Mouse (Mus musculus): ENCODE data around the gene Tmprss15.

DNA sequence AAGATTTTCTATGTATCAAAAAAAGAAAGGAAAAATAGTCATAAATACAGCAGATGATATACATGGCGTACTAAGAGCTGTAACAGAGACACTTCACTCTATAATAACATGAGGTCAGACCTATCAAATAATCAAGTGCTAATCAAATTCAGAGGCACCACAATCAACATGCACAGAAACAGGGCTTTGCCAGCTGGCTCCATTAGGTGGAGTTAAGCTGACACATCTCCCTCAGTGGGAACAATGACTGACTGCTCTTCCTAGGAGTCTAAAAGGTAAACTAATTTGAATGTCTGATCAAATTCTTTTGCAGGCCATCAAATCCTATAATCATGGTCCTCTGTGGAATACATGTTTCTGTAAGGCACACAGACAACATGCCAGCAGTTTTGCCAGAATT is 24.0 kb upstream of the Tmprss15 start:
- TF ChIP-seq CTCF (IDR thresholded peaks at IDR 0.05; ENCODE audit: low read depth, low read length): no peak
- no peak for TF ChIP-seq POLR2AphosphoS5 (IDR thresholded peaks at IDR 0.05; ENCODE audit: insufficient replicate concordance, low read depth, low read length)
- TF ChIP-seq GATA1 (IDR thresholded peaks at IDR 0.05; ENCODE audit: borderline replicate concordance, low read length): no peak
